Mouse (Mus musculus): ENCODE results near the gene Rasl11b. TPM values are rescaled to one million over a fixed set of nuclear protein-coding genes. Genes with fewer than 3 reads are reported as not detected.

Gene Rasl11b
- polyA plus RNA-seq, 1 experiment from 2014 or later: 30.1 TPM

DNA sequence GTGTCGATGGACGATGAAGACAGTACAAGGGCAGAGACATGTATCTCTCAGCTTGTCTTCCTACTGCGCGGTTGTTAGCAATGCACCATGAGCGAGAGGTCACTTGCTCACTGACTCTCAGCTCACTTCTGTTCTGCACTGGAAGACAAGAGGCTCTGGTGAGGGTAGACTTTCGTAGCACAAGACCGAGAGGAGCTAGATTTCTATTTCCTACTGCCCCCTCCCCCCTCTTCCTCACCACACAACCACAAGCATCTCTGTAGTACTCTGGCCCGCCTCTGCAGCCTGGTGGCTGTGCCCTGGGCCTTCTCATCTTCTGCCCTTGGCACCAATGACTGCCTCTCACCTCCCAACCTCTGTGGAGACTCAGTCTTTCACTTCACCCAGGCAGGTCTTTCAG, 5.4 kb downstream of the Rasl11b start:
- Histone ChIP-seq H3K9me3 (ENCODE audit: control insufficient read depth, low read length) (no peaks in the 10 kb centered on the region), H3K4me3 (ENCODE audit: low read depth, low read length) (no peak overlapping the region), H3K27me3 (ENCODE audit: control insufficient read depth, insufficient read depth, low read length) (no peaks in the 10 kb centered on the region), H3K27ac (ENCODE audit: low read depth, low read length) (no peak overlapping the region), H3K4me2 (replicated peaks; ENCODE audit: low read depth, low read length) (no peak overlapping the region), H3K36me3 (ENCODE audit: control insufficient read depth, insufficient read depth, low read length) (peaks cover 9% of the 10 kb centered on the region; the same call in 1 of the 2 replicates), H3K9ac (ENCODE audit: low read depth, low read length) (no peak overlapping the region), H3K4me1 (replicated peaks; ENCODE audit: control insufficient read depth, insufficient read depth, low read length) (0 out of 2 replicates have a peak, but pooled peaks cover 2% of the 10 kb centered on the region)
- ATAC-seq (ENCODE audit: low FRiP score) (no peak), DNase-seq (ENCODE audit: low spot score) (no peak)
- WGBS: 80% methylated on average over 8 of the region's 8 CpGs

DNA sequence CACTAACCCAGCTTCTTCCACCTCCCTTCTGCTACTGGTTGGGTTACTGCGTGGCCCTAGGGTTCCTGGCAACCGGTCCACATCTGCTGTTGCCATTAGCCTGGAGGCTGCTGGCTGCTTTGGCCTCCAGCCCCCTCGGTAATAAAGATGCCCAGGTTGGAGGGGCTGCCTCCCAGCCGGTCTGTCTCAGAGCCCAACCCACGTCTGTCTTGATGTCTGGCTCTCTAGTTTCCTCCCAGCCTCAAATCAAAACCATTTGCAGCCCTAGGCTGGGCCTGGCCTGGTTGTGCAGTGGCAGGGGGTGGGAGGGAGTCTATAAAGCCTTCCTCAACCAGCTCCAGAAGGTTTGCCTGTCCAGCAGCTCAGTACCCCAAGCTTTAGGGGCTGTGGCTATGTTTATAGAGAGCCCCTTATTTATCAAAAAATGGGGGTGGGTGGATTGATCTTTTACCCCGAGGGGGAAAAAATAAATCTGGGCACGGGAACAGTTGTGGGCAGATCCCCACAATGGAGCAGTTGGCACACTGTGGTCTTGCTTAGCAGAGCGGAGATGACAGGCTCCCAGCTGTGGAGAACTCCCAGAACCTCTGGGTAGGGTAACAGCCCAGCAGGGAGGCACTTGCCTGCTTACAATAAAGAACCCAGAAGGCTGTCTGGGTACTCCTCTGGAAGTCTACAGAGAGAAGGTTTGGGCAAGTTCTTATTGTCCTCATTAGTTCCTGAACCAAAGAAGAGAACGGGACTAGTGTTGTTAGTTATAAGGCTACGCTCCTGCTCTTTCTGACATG, 6.7 kb downstream of the Rasl11b start:
- ATAC-seq (ENCODE audit: low FRiP score): no peak
- no peak overlapping the region for H3K4me2 ChIP-seq (replicated peaks; ENCODE audit: low read depth, low read length)
- H3K27me3 ChIP-seq (ENCODE audit: control insufficient read depth, insufficient read depth, low read length): no peaks in the 10 kb centered on the region

DNA sequence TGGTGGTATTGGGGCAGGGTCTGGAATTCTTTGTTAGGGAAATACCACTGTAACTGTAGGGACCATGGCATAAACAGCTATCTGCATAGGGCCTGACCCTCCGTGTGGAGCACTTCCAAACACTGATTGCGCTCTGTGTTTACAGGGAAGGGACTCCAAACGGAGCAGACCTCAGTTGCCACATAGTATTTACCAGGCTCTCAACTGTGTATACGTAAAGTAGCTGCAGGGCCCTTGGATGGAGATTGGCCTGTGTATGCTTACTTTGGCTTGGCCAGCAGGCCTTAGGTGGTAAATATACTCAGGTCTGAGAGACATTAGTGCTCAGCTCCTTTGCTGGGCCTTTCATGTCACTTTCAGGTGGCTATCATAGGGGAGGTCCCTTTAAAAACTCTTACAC, 7.4 kb downstream of the Rasl11b start:
- ATAC-seq (ENCODE audit: low FRiP score) (no peak), DNase-seq (ENCODE audit: low spot score) (no peak)
- 77% methylated on average over 4 of the region's 4 CpGs for WGBS
- no peaks in the 10 kb centered on the region for H3K9me3 ChIP-seq (ENCODE audit: control insufficient read depth, low read length)
- H3K27ac ChIP-seq (ENCODE audit: low read depth, low read length): no peak overlapping the region
- no peaks in the 10 kb centered on the region for H3K27me3 ChIP-seq (ENCODE audit: control insufficient read depth, insufficient read depth, low read length)
- H3K4me1 ChIP-seq (replicated peaks; ENCODE audit: control insufficient read depth, insufficient read depth, low read length): no peaks in the 10 kb centered on the region
- H3K9ac ChIP-seq (ENCODE audit: low read depth, low read length): no peak overlapping the region
- H3K36me3 ChIP-seq (ENCODE audit: control insufficient read depth, insufficient read depth, low read length): peaks cover 9% of the 10 kb centered on the region; the same call in 1 of the 2 replicates
- no peak overlapping the region for H3K4me2 ChIP-seq (replicated peaks; ENCODE audit: low read depth, low read length)
- H3K4me3 ChIP-seq (ENCODE audit: low read depth, low read length): no peak overlapping the region

More for the DNA sequence above, 6.7 kb downstream of the Rasl11b start:
- DNase-seq (ENCODE audit: low spot score): no peak
- WGBS: 57% methylated on average over 10 of the region's 10 CpGs
- H3K4me1 ChIP-seq (replicated peaks; ENCODE audit: control insufficient read depth, insufficient read depth, low read length): no peaks in the 10 kb centered on the region
- H3K27ac ChIP-seq (ENCODE audit: low read depth, low read length): no peak overlapping the region
- no peak overlapping the region for H3K9ac ChIP-seq (ENCODE audit: low read depth, low read length)
- peaks cover 9% of the 10 kb centered on the region; the same call in 1 of the 2 replicates for H3K36me3 ChIP-seq (ENCODE audit: control insufficient read depth, insufficient read depth, low read length)
- H3K4me3 ChIP-seq (ENCODE audit: low read depth, low read length): no peak overlapping the region
- no peaks in the 10 kb centered on the region for H3K9me3 ChIP-seq (ENCODE audit: control insufficient read depth, low read length)

DNA sequence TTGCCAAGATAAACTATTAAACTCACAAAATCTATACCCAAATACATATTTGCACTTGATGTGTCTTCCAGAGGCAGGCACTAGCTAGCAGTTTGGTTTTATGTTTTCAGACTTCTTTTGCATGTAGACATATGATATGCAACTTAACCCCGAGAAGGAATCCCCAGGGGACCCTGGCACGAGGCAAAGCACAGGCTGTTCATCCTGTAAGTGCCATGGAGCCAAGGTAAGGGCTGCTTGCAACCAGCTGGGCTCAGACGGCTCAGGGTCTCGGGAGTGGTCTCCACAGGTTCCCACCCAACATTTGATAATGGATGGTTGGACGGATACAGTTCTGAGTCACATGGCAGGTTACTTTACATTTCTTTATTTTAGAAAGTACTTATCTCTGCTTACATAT, 9.4 kb downstream of the Rasl11b start:
- H3K9me3 ChIP-seq (ENCODE audit: control insufficient read depth, low read length): no peaks in the 10 kb centered on the region
- no peak overlapping the region for H3K4me2 ChIP-seq (replicated peaks; ENCODE audit: low read depth, low read length)
- no peak overlapping the region for H3K4me3 ChIP-seq (ENCODE audit: low read depth, low read length)
- WGBS: 65% methylated on average over 5 of the region's 5 CpGs
- H3K27me3 ChIP-seq (ENCODE audit: control insufficient read depth, insufficient read depth, low read length): no peaks in the 10 kb centered on the region
- H3K4me1 ChIP-seq (replicated peaks; ENCODE audit: control insufficient read depth, insufficient read depth, low read length): no peaks in the 10 kb centered on the region
- H3K27ac ChIP-seq (ENCODE audit: low read depth, low read length): no peak overlapping the region
- H3K9ac ChIP-seq (ENCODE audit: low read depth, low read length): no peak overlapping the region
- DNase-seq (ENCODE audit: low spot score) (no peak), ATAC-seq (ENCODE audit: low FRiP score) (no peak)
- H3K36me3 ChIP-seq (ENCODE audit: control insufficient read depth, insufficient read depth, low read length): no peaks in the 10 kb centered on the region

DNA sequence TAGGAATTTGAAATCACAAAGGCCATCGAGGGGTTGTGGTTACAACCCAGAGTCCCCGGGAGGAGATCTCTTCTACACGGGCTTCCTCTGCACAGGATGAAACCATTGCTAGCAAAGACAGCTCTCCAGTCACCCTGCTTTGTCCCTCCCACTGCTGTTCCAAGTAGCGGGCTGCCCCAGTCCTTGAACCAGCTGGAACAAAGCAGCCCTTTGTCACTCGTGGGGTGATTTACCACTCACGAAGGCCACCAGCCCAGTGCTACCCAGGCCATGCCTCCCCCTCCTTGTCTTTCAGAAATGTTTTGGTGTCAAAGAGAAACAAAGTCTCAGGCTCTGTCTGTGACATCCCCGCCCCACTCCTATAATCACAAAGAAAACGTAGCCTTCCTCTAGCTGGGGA, 10.4 kb downstream of the Rasl11b start:
- Histone ChIP-seq H3K36me3 (ENCODE audit: control insufficient read depth, insufficient read depth, low read length) (no peaks in the 10 kb centered on the region), H3K27ac (ENCODE audit: low read depth, low read length) (no peak overlapping the region), H3K4me3 (ENCODE audit: low read depth, low read length) (no peak overlapping the region), H3K9ac (ENCODE audit: low read depth, low read length) (no peak overlapping the region), H3K4me2 (replicated peaks; ENCODE audit: low read depth, low read length) (no peak overlapping the region), H3K9me3 (ENCODE audit: control insufficient read depth, low read length) (no peaks in the 10 kb centered on the region), H3K4me1 (replicated peaks; ENCODE audit: control insufficient read depth, insufficient read depth, low read length) (no peaks in the 10 kb centered on the region), H3K27me3 (ENCODE audit: control insufficient read depth, insufficient read depth, low read length) (no peaks in the 10 kb centered on the region)
- DNase-seq (ENCODE audit: low spot score) (no peak), ATAC-seq (ENCODE audit: low FRiP score) (0 out of 2 replicates have a peak, but pooled peaks have one; percentile 10)
- WGBS: 33% methylated on average over 8 of the region's 8 CpGs

DNA sequence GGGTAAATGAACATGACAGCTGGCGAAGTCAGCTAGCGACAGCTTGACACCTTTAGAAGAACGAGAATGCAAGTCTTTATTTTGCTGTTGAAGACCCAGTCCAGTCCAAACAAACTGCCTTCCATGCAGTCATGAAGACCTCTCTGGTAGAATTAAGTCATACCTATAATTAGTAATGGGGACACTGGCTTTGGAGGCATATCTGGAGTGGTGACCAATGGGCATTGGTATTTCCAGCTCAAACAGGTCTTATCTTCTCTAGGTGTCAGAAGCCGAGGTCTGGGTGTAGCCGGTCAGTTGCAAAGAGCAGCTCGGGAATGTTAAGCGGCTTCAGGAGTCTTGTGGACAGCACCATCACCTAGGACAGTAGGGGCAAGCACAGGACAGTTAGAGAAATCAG, 11.0 kb downstream of the Rasl11b start:
- ATAC-seq (ENCODE audit: low FRiP score) (no peak), DNase-seq (ENCODE audit: low spot score) (no peak)
- no peaks in the 10 kb centered on the region for H3K36me3 ChIP-seq (ENCODE audit: control insufficient read depth, insufficient read depth, low read length)
- H3K4me1 ChIP-seq (replicated peaks; ENCODE audit: control insufficient read depth, insufficient read depth, low read length): no peaks in the 10 kb centered on the region
- H3K4me2 ChIP-seq (replicated peaks; ENCODE audit: low read depth, low read length): no peak overlapping the region
- H3K9ac ChIP-seq (ENCODE audit: low read depth, low read length): no peak overlapping the region
- H3K27me3 ChIP-seq (ENCODE audit: control insufficient read depth, insufficient read depth, low read length): no peaks in the 10 kb centered on the region
- H3K27ac ChIP-seq (ENCODE audit: low read depth, low read length): no peak overlapping the region
- H3K9me3 ChIP-seq (ENCODE audit: control insufficient read depth, low read length): no peaks in the 10 kb centered on the region
- WGBS: 85% methylated on average over 7 of the region's 7 CpGs
- no peak overlapping the region for H3K4me3 ChIP-seq (ENCODE audit: low read depth, low read length)

DNA sequence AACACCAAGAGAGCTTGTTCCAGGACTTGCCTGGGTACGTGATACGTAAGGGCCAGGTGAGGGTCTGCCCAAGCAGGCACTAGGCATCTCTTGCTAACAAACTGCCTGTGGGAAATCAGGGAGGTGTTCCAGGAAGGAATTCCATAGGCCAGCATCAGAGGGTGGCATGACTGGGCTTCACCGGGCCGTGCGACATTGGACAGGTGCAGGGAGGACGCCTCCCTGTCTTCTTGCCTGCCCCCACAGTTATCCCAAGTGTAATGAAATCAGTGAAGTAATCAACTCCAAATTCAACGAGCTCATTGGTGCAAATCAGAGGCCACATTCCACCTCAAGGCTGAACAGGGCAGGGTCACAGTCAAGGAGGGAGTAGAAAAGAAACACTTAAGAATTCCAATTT, 11.6 kb downstream of the Rasl11b start:
- H3K4me1 ChIP-seq (replicated peaks; ENCODE audit: control insufficient read depth, insufficient read depth, low read length): no peaks in the 10 kb centered on the region
- H3K9me3 ChIP-seq (ENCODE audit: control insufficient read depth, low read length): no peaks in the 10 kb centered on the region
- no peak overlapping the region for H3K4me2 ChIP-seq (replicated peaks; ENCODE audit: low read depth, low read length)
- no peak overlapping the region for H3K9ac ChIP-seq (ENCODE audit: low read depth, low read length)
- H3K27ac ChIP-seq (ENCODE audit: low read depth, low read length): no peak overlapping the region
- ATAC-seq (ENCODE audit: low FRiP score) (no peak), DNase-seq (ENCODE audit: low spot score) (no peak)
- H3K36me3 ChIP-seq (ENCODE audit: control insufficient read depth, insufficient read depth, low read length): no peaks in the 10 kb centered on the region
- H3K4me3 ChIP-seq (ENCODE audit: low read depth, low read length): no peak overlapping the region
- 85% methylated on average over 7 of the region's 7 CpGs for WGBS
- H3K27me3 ChIP-seq (ENCODE audit: control insufficient read depth, insufficient read depth, low read length): no peaks in the 10 kb centered on the region

DNA sequence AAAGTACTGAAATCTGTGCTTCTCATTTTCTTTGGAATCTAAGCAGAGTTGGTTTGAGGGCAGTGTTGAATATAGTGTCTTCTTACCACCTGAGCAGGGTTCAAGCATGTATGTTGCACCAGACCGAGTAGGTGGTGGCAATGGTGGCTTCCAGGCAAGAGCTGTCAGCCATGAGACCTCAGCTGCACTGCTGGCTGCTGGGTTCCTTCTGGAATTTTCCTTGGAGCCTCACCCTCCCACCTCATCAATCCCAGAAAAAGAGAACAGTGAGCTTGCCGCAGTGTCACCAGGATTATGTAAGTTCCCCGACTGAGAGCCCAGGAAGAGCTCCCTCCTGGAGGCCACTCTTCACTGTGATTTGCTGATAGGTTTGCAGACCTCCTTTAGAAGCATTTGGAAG, 12.1 kb downstream of the Rasl11b start:
- WGBS: 83% methylated on average over 3 of the region's 3 CpGs
- no peak for DNase-seq (ENCODE audit: low spot score)
- no peaks in the 10 kb centered on the region for H3K4me1 ChIP-seq (replicated peaks; ENCODE audit: control insufficient read depth, insufficient read depth, low read length)
- H3K27ac ChIP-seq (ENCODE audit: low read depth, low read length): no peak overlapping the region
- ATAC-seq (ENCODE audit: low FRiP score): no peak
- no peaks in the 10 kb centered on the region for H3K27me3 ChIP-seq (ENCODE audit: control insufficient read depth, insufficient read depth, low read length)
- no peaks in the 10 kb centered on the region for H3K9me3 ChIP-seq (ENCODE audit: control insufficient read depth, low read length)
- H3K4me2 ChIP-seq (replicated peaks; ENCODE audit: low read depth, low read length): no peak overlapping the region
- no peak overlapping the region for H3K9ac ChIP-seq (ENCODE audit: low read depth, low read length)
- H3K4me3 ChIP-seq (ENCODE audit: low read depth, low read length): no peak overlapping the region
- H3K36me3 ChIP-seq (ENCODE audit: control insufficient read depth, insufficient read depth, low read length): no peaks in the 10 kb centered on the region

GRCm38 (mm10) chr5:74208438-74208837, 13.4 kb downstream of the Rasl11b start:
- WGBS: 66% methylated on average over 7 of the region's 7 CpGs
- ATAC-seq (ENCODE audit: low FRiP score): no peak
- no peak overlapping the region for H3K9ac ChIP-seq (ENCODE audit: low read depth, low read length)
- no peak overlapping the region for H3K4me3 ChIP-seq (ENCODE audit: low read depth, low read length)
- H3K36me3 ChIP-seq (ENCODE audit: control insufficient read depth, insufficient read depth, low read length): no peaks in the 10 kb centered on the region
- no peak for DNase-seq (ENCODE audit: low spot score)
- no peaks in the 10 kb centered on the region for H3K4me1 ChIP-seq (replicated peaks; ENCODE audit: control insufficient read depth, insufficient read depth, low read length)
- H3K27me3 ChIP-seq (ENCODE audit: control insufficient read depth, insufficient read depth, low read length): no peaks in the 10 kb centered on the region
- H3K27ac ChIP-seq (ENCODE audit: low read depth, low read length): no peak overlapping the region
- H3K9me3 ChIP-seq (ENCODE audit: control insufficient read depth, low read length): no peaks in the 10 kb centered on the region
- no peak overlapping the region for H3K4me2 ChIP-seq (replicated peaks; ENCODE audit: low read depth, low read length)
